Comparison of ENCODE assay signal across 12 mouse cellular contexts in the genomic region with DNA sequence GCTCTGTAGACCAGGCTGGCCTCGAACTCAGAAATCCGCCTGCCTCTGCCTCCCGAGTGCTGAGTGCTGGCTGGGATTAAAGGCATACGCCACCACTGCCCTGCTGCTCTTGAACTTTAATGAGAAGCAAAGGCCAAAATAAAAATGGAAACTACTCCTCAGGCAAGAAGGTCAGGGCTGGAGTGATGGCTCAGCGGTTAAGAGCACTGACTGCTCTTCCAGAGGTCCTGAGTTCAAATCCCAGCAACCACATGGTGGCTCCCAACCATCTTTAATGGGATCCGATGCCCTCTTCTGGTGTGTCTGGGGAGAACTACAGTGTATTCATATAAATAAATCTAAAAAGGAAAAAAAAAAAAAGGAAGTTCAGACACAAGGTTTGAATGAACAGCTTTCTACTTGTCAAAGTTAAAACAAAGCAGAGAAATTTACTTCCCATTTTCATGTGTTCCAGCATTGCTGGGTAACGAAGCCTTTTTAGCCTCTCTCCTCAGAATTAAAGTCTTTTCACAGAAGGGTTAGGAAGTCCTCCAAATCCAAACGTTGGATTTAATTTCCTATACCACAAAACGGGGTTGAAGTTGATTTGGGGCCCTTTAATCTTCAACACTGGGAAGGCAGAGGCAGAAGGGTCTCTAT. TPM values are rescaled to one million over a fixed set of nuclear protein-coding genes. Genes with fewer than 3 reads are reported as not detected.
DNase-seq lines count a peak whose midpoint lies in the region; ATAC-seq and TF ChIP-seq lines count a peak whose summit lies in the region.
"Had no signal": no experiment of that assay in that cellular context is flagged by ENCODE, and none has a peak within 500 bp of the region (broad histone marks: within the 10 kb centered on the region; RNA-seq: fewer than 3 reads in every experiment).

No protein-coding gene starts in this region.

- WGBS in heart, embryonic 11.5 days (ENCODE audit: insufficient replicate concordance) = 74% methylated on average over 9 of the region's 9 CpGs
- WGBS in neural tube, embryonic 12.5 days = 78% methylated on average over 9 of the region's 9 CpGs
- WGBS in hindbrain, postnatal 0 days = 80% methylated on average over 9 of the region's 9 CpGs
- WGBS in stomach, embryonic 15.5 days = 71% methylated on average over 9 of the region's 9 CpGs

- ATAC-seq in heart, embryonic 11.5 days (replicated peaks; ENCODE audit: insufficient number of reproducible peaks, low FRiP score, low TSS enrichment) = no peak
- ATAC-seq in neural tube, embryonic 12.5 days (ENCODE audit: low FRiP score, low read depth) = no peak
- no peak for ATAC-seq in hindbrain, postnatal 0 days
- no peak for ATAC-seq in stomach, embryonic 15.5 days (ENCODE audit: insufficient read depth, low FRiP score, low read depth)
- ATAC-seq: lung, postnatal 0 days had no signal

- TF ChIP-seq CTCF in hindbrain, postnatal 0 days (IDR thresholded peaks at IDR 0.05; ENCODE audit: low read depth) = peak; percentile 15; the same call in 1 of the 2 replicates

- H3K27me3 ChIP-seq in heart, embryonic 11.5 days (ENCODE audit: control insufficient read depth, insufficient read depth, low read length) = 0 out of 2 replicates have a peak, but pooled peaks cover 1% of the 10 kb centered on the region
- no peaks in the 10 kb centered on the region for H3K27me3 ChIP-seq in neural tube, embryonic 12.5 days (replicated peaks)
- H3K27me3 ChIP-seq in hindbrain, postnatal 0 days (ENCODE audit: insufficient read depth, low read length) = no peaks in the 10 kb centered on the region
- no peaks in the 10 kb centered on the region for H3K27me3 ChIP-seq in stomach, embryonic 15.5 days (replicated peaks)

- no peak overlapping the region for H3K4me2 ChIP-seq in heart, embryonic 11.5 days
- peak overlapping the region; percentile 67; the same call in 1 of the 2 replicates for H3K4me2 ChIP-seq in neural tube, embryonic 12.5 days (replicated peaks)
- H3K4me2 ChIP-seq in hindbrain, postnatal 0 days (ENCODE audit: low read depth, low read length) = 0 out of 2 replicates have a peak overlapping the region, but pooled peaks have one; percentile 53
- peak overlapping the region; percentile 71 for H3K4me2 ChIP-seq in stomach, embryonic 15.5 days

- H3K36me3 ChIP-seq in heart, embryonic 11.5 days (ENCODE audit: control insufficient read depth, insufficient read depth, low read length) = no peaks in the 10 kb centered on the region
- no peaks in the 10 kb centered on the region for H3K36me3 ChIP-seq in neural tube, embryonic 12.5 days
- no peaks in the 10 kb centered on the region for H3K36me3 ChIP-seq in hindbrain, postnatal 0 days (ENCODE audit: insufficient read depth, low read length)
- H3K36me3 ChIP-seq in stomach, embryonic 15.5 days = no peaks in the 10 kb centered on the region
- H3K36me3 ChIP-seq: embryonic facial prominence, embryonic 13.5 days had no signal

- no peaks in the 10 kb centered on the region for H3K9me3 ChIP-seq in heart, embryonic 11.5 days (replicated peaks; ENCODE audit: control insufficient read depth, low read length)
- H3K9me3 ChIP-seq in neural tube, embryonic 12.5 days = no peaks in the 10 kb centered on the region
- no peaks in the 10 kb centered on the region for H3K9me3 ChIP-seq in hindbrain, postnatal 0 days (ENCODE audit: low read length)
- no peaks in the 10 kb centered on the region for H3K9me3 ChIP-seq in stomach, embryonic 15.5 days
- H3K9me3 ChIP-seq: embryonic facial prominence, embryonic 13.5 days had no signal

- no peak overlapping the region for H3K9ac ChIP-seq in heart, embryonic 11.5 days (ENCODE audit: low read depth, low read length)
- H3K9ac ChIP-seq in neural tube, embryonic 12.5 days = no peak overlapping the region
- H3K9ac ChIP-seq in hindbrain, postnatal 0 days (replicated peaks; ENCODE audit: low read length) = no peak overlapping the region
- no peak overlapping the region for H3K9ac ChIP-seq in stomach, embryonic 15.5 days

- H3K27ac ChIP-seq in heart, embryonic 11.5 days (ENCODE audit: low read depth, low read length) = peak overlapping the region; percentile 100; the same call in 1 of the 2 replicates
- H3K27ac ChIP-seq in neural tube, embryonic 12.5 days = no peak overlapping the region
- H3K27ac ChIP-seq in hindbrain, postnatal 0 days = no peak overlapping the region
- H3K27ac ChIP-seq in stomach, embryonic 15.5 days = no peak overlapping the region

- no peak for DNase-seq in heart, adult 9 months (ENCODE audit: low spot score in 2 of 2)
- no peak for DNase-seq in neural tube, embryonic 10.5 days (ENCODE audit: extremely low spot score, low spot score)
- DNase-seq in hindbrain, postnatal 0 days (ENCODE audit: low spot score) = no peak
- DNase-seq in natural killer cell, adult 2 months (ENCODE audit: low spot score in 2 of 2) = no peak
- no peak for DNase-seq in frontal cortex, postnatal 10 days (ENCODE audit: low spot score in 2 of 2)
- DNase-seq: gastrocnemius, postnatal 36 days had no signal

- peaks cover 14% of the 10 kb centered on the region for H3K4me1 ChIP-seq in heart, embryonic 11.5 days (ENCODE audit: control insufficient read depth, insufficient read depth, low read length)
- H3K4me1 ChIP-seq in neural tube, embryonic 12.5 days = peaks cover 18% of the 10 kb centered on the region
- peaks cover 11% of the 10 kb centered on the region; the same call in 1 of the 2 replicates for H3K4me1 ChIP-seq in hindbrain, postnatal 0 days (ENCODE audit: insufficient read depth, low read length)
- peaks cover 21% of the 10 kb centered on the region for H3K4me1 ChIP-seq in stomach, embryonic 15.5 days

- no peak overlapping the region for H3K4me3 ChIP-seq in heart, embryonic 11.5 days (ENCODE audit: low read depth, low read length)
- H3K4me3 ChIP-seq in neural tube, embryonic 12.5 days = no peak overlapping the region
- H3K4me3 ChIP-seq in hindbrain, postnatal 0 days (ENCODE audit: low read length) = no peak overlapping the region
- no peak overlapping the region for H3K4me3 ChIP-seq in stomach, embryonic 15.5 days (replicated peaks)

RNA-seq across cellular contexts. Expression of a gene that starts 3.5 kb away (rescaled TPM):
- 15.8 and 19.2 TPM in 2 replicates for polyA plus RNA-seq in heart, embryonic 11.5 days (2014; fragmentation: Nextera tagmentation; extraction: Ambion mirVana)
- polyA plus RNA-seq in neural tube, embryonic 12.5 days (2016; fragmentation: Nextera tagmentation; extraction: Ambion mirVana) = 23.8 and 24.9 TPM in 2 replicates
- total RNA-seq in hindbrain, postnatal 0 days (2014; rRNA removed) = 25.8 and 33.7 TPM in 2 replicates
- 20.2 and 21.8 TPM in 2 replicates for polyA plus RNA-seq in hindbrain, postnatal 0 days (2015; fragmentation: Nextera tagmentation; extraction: Ambion mirVana)
- polyA plus RNA-seq in stomach, embryonic 15.5 days (2015; fragmentation: Nextera tagmentation; extraction: Ambion mirVana) = 21.7 and 26.6 TPM in 2 replicates

RNA-seq across cellular contexts. Expression of a gene that starts 18.4 kb away (rescaled TPM):
- 11.7 and 14.4 TPM in 2 replicates for polyA plus RNA-seq in heart, embryonic 11.5 days (2014; fragmentation: Nextera tagmentation; extraction: Ambion mirVana)
- 29.4 and 33.5 TPM in 2 replicates for polyA plus RNA-seq in neural tube, embryonic 12.5 days (2016; fragmentation: Nextera tagmentation; extraction: Ambion mirVana)
- total RNA-seq in hindbrain, postnatal 0 days (2014; rRNA removed) = 40.6 and 41.0 TPM in 2 replicates
- 16.8 and 18.0 TPM in 2 replicates for polyA plus RNA-seq in hindbrain, postnatal 0 days (2015; fragmentation: Nextera tagmentation; extraction: Ambion mirVana)
- 37.0 and 43.0 TPM in 2 replicates for polyA plus RNA-seq in stomach, embryonic 15.5 days (2015; fragmentation: Nextera tagmentation; extraction: Ambion mirVana)

RNA-seq across cellular contexts. Expression of a gene that starts 22.0 kb away (rescaled TPM):
- polyA plus RNA-seq in heart, embryonic 11.5 days (2014; fragmentation: Nextera tagmentation; extraction: Ambion mirVana) = 1.0 and 1.2 TPM in 2 replicates
- polyA plus RNA-seq in neural tube, embryonic 12.5 days (2016; fragmentation: Nextera tagmentation; extraction: Ambion mirVana) = not detected in 2 replicates
- not detected in 2 replicates for total RNA-seq in hindbrain, postnatal 0 days (2014; rRNA removed)
- not detected in 2 replicates for polyA plus RNA-seq in hindbrain, postnatal 0 days (2015; fragmentation: Nextera tagmentation; extraction: Ambion mirVana)
- 12.0 and 15.4 TPM in 2 replicates for polyA plus RNA-seq in stomach, embryonic 15.5 days (2015; fragmentation: Nextera tagmentation; extraction: Ambion mirVana)
- total RNA-seq: gastrocnemius, postnatal 36 days; neutrophil, adult 5-6 weeks had no signal
- polyA plus RNA-seq: embryonic facial prominence, embryonic 13.5 days had no signal

RNA-seq across cellular contexts. Expression of a gene that starts 58.7 kb away (rescaled TPM):
- polyA plus RNA-seq in heart, embryonic 11.5 days (2014; fragmentation: Nextera tagmentation; extraction: Ambion mirVana) = 7.6 and 9.4 TPM in 2 replicates
- 122 and 129 TPM in 2 replicates for polyA plus RNA-seq in neural tube, embryonic 12.5 days (2016; fragmentation: Nextera tagmentation; extraction: Ambion mirVana)
- 75.9 and 88.1 TPM in 2 replicates for total RNA-seq in hindbrain, postnatal 0 days (2014; rRNA removed)
- polyA plus RNA-seq in hindbrain, postnatal 0 days (2015; fragmentation: Nextera tagmentation; extraction: Ambion mirVana) = 45.1 and 46.2 TPM in 2 replicates
- polyA plus RNA-seq in stomach, embryonic 15.5 days (2015; fragmentation: Nextera tagmentation; extraction: Ambion mirVana) = 8.0 and 8.3 TPM in 2 replicates
- total RNA-seq: neutrophil, adult 5-6 weeks had no signal
